Mouse (Mus musculus): ENCODE measurements around the gene Brinp3. TPM values are rescaled to one million over a fixed set of nuclear protein-coding genes. Genes with fewer than 3 reads are reported as not detected.
"Not testable (repeated sequence)": the region's sequence is repeated elsewhere in the genome, so short reads cannot be mapped to it uniquely, and the experiment has no call there.

The Brinp3 gene
- polyA plus RNA-seq, 1 experiment: 28.1 TPM

GRCm38 (mm10) chr1:146546847-146547428 is 52.4 kb downstream of the Brinp3 start:
- H3K27ac ChIP-seq (ENCODE audit: insufficient read depth, low read length): no peak overlapping the region
- no peak overlapping the region for H3K4me3 ChIP-seq (ENCODE audit: insufficient read depth, low read length)
- H3K4me1 ChIP-seq (ENCODE audit: control insufficient read depth, insufficient read depth, low read length): no peaks in the 10 kb centered on the region
- TF ChIP-seq POLR2A (IDR thresholded peaks at IDR 0.05; ENCODE audit: extremely low read depth, insufficient read depth, low read length) (no peak), CTCF (IDR thresholded peaks at IDR 0.05; ENCODE audit: extremely low read depth, insufficient read depth, low read length) (no peak)

GRCm38 (mm10) chr1:146556982-146557381 is 62.4 kb downstream of the Brinp3 start:
- no peak overlapping the region for H3K27ac ChIP-seq (ENCODE audit: insufficient read depth, low read length)
- H3K4me3 ChIP-seq (ENCODE audit: insufficient read depth, low read length): no peak overlapping the region
- TF ChIP-seq CTCF (IDR thresholded peaks at IDR 0.05; ENCODE audit: extremely low read depth, insufficient read depth, low read length) (no peak), POLR2A (IDR thresholded peaks at IDR 0.05; ENCODE audit: extremely low read depth, insufficient read depth, low read length) (no peak)
- H3K4me1 ChIP-seq (ENCODE audit: control insufficient read depth, insufficient read depth, low read length): no peaks in the 10 kb centered on the region

- TF ChIP-seq POLR2A (IDR thresholded peaks at IDR 0.05; ENCODE audit: extremely low read depth, insufficient read depth, low read length) (no peak), CTCF (IDR thresholded peaks at IDR 0.05; ENCODE audit: extremely low read depth, insufficient read depth, low read length) (no peak)
- Histone ChIP-seq H3K27ac (ENCODE audit: insufficient read depth, low read length) (no peak overlapping the region), H3K4me3 (ENCODE audit: insufficient read depth, low read length) (no peak overlapping the region), H3K4me1 (ENCODE audit: control insufficient read depth, insufficient read depth, low read length) (no peaks in the 10 kb centered on the region)
Measured at GRCm38 (mm10) chr1:146562144-146562543, 67.6 kb downstream of the Brinp3 start.

GRCm38 (mm10) chr1:146584181-146584580 is 89.6 kb downstream of the Brinp3 start:
- Histone ChIP-seq H3K27ac (ENCODE audit: insufficient read depth, low read length) (no peak overlapping the region), H3K4me3 (ENCODE audit: insufficient read depth, low read length) (no peak overlapping the region), H3K4me1 (ENCODE audit: control insufficient read depth, insufficient read depth, low read length) (no peaks in the 10 kb centered on the region)
- no peak for TF ChIP-seq CTCF (IDR thresholded peaks at IDR 0.05; ENCODE audit: extremely low read depth, insufficient read depth, low read length)

GRCm38 (mm10) chr1:146632895-146633294 is 138.3 kb downstream of the Brinp3 start:
- Histone ChIP-seq H3K4me1 (ENCODE audit: control insufficient read depth, insufficient read depth, low read length) (no peaks in the 10 kb centered on the region), H3K4me3 (ENCODE audit: insufficient read depth, low read length) (no peak overlapping the region), H3K27ac (ENCODE audit: insufficient read depth, low read length) (no peak overlapping the region)
- TF ChIP-seq POLR2A (IDR thresholded peaks at IDR 0.05; ENCODE audit: extremely low read depth, insufficient read depth, low read length): no peak
- no peak for TF ChIP-seq CTCF (IDR thresholded peaks at IDR 0.05; ENCODE audit: extremely low read depth, insufficient read depth, low read length)

DNA sequence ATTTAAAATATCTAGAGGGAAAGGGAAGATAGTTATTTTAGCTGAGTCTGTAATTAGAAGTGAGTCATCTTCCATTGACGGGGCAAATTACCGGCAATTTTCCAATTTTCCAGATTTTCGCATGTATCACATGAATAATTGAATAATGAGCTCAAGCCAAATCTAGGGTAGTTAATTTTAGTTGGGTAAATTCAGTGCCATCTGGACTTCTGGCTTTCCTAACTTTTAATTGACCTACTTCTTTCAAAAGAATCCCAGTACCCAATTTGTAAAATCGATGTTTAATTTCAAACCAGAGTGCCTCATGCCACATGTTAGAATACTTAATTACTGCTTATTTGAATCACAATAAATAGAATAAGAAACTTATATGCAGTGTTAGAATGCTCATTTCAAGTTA is 162.7 kb downstream of the Brinp3 start:
- H3K27ac ChIP-seq (ENCODE audit: insufficient read depth, low read length): no peak overlapping the region
- no peaks in the 10 kb centered on the region for H3K4me1 ChIP-seq (ENCODE audit: control insufficient read depth, insufficient read depth, low read length)
- no peak overlapping the region for H3K4me3 ChIP-seq (ENCODE audit: insufficient read depth, low read length)
- TF ChIP-seq POLR2A (IDR thresholded peaks at IDR 0.05; ENCODE audit: extremely low read depth, insufficient read depth, low read length) (no peak), CTCF (IDR thresholded peaks at IDR 0.05; ENCODE audit: extremely low read depth, insufficient read depth, low read length) (no peak)

DNA sequence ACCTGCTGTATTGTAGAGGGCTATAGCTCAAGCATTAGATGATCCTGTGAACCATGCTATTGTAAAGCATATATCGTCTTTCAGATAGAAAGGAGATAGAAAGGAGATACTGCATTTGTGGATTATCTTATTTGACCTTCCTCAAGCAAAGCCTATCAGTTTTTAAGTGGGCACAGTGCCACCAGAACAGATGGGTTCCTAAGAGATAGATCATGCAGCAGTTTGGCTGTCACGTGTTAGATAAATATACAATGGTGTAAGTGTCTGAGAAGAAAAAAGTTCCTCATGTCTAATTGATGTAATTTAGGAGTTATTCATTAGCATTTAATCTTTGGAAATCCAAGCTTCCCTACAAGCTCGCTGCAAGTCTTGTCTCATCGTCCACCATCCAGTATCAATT is 206.2 kb downstream of the Brinp3 start:
- no peak for TF ChIP-seq CTCF (IDR thresholded peaks at IDR 0.05; ENCODE audit: extremely low read depth, insufficient read depth, low read length)
- TF ChIP-seq POLR2A (IDR thresholded peaks at IDR 0.05; ENCODE audit: extremely low read depth, insufficient read depth, low read length): no peak
- Histone ChIP-seq H3K27ac (ENCODE audit: insufficient read depth, low read length) (no peak overlapping the region), H3K4me1 (ENCODE audit: control insufficient read depth, insufficient read depth, low read length) (no peaks in the 10 kb centered on the region), H3K4me3 (ENCODE audit: insufficient read depth, low read length) (no peak overlapping the region)

DNA sequence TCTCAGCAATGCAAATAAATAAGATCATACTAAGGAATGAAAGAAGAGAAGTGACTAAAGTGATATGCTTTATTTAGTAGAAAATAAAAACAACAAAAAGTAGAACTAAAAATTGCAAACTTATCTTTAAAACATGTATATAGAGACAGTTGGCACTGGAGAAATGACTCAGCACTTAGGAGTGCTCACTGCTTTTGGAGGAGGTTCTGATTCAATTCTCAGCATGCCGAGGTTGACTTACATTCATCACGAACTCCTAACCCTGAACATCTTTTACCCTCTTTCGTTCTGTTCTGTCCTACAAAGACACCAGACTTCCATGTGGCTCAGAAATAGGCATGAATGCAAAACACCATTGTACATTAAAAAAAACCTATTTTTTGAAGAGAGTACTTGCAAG is 225.0 kb downstream of the Brinp3 start:
- TF ChIP-seq CTCF (IDR thresholded peaks at IDR 0.05; ENCODE audit: extremely low read depth, insufficient read depth, low read length) (no peak), POLR2A (IDR thresholded peaks at IDR 0.05; ENCODE audit: extremely low read depth, insufficient read depth, low read length) (no peak)
- H3K4me1 ChIP-seq (ENCODE audit: control insufficient read depth, insufficient read depth, low read length): no peaks in the 10 kb centered on the region

GRCm38 (mm10) chr1:146724784-146725513 is 230.4 kb downstream of the Brinp3 start:
- not testable (repeated sequence) for H3K4me3 ChIP-seq (ENCODE audit: insufficient read depth, low read length); H3K27ac ChIP-seq (ENCODE audit: insufficient read depth, low read length); H3K4me1 ChIP-seq (ENCODE audit: control insufficient read depth, insufficient read depth, low read length)

More for the DNA sequence above, 225.0 kb downstream of the Brinp3 start:
- H3K27ac ChIP-seq (ENCODE audit: insufficient read depth, low read length): no peak overlapping the region
- H3K4me3 ChIP-seq (ENCODE audit: insufficient read depth, low read length): no peak overlapping the region

- no peaks in the 10 kb centered on the region for H3K4me1 ChIP-seq (ENCODE audit: control insufficient read depth, insufficient read depth, low read length)
- H3K4me3 ChIP-seq (ENCODE audit: insufficient read depth, low read length): no peak overlapping the region
- TF ChIP-seq CTCF (IDR thresholded peaks at IDR 0.05; ENCODE audit: extremely low read depth, insufficient read depth, low read length) (no peak), POLR2A (IDR thresholded peaks at IDR 0.05; ENCODE audit: extremely low read depth, insufficient read depth, low read length) (no peak)
- no peak overlapping the region for H3K27ac ChIP-seq (ENCODE audit: insufficient read depth, low read length)
Measured at GRCm38 (mm10) chr1:146751066-146751465, 256.5 kb downstream of the Brinp3 start.

Data from cortical plate, adult 2 months (tissue).